Mouse (Mus musculus) activated CD4-positive, CD25-positive, alpha-beta regulatory T cell, adult 4 months (primary cell): ENCODE data around the gene Acacb. TPM values are rescaled to one million over a fixed set of nuclear protein-coding genes. Genes with fewer than 3 reads are reported as not detected.

Source experiments
- ATAC-seq: one replicate; pipeline ENCODE4 v1.8.0; 2017
- polyA plus RNA-seq, 2 experiments: library from polyadenylated mRNA; unstranded; fragments of 100-300 nt; shearing (Covaris generic); gene quantifications; one replicate each; pipeline ENCODE4 v1.2.1; 2017

Gene Acacb
- polyA plus RNA-seq, 2 experiments from 2014 or later: 0.95 to 3.1 TPM

DNA sequence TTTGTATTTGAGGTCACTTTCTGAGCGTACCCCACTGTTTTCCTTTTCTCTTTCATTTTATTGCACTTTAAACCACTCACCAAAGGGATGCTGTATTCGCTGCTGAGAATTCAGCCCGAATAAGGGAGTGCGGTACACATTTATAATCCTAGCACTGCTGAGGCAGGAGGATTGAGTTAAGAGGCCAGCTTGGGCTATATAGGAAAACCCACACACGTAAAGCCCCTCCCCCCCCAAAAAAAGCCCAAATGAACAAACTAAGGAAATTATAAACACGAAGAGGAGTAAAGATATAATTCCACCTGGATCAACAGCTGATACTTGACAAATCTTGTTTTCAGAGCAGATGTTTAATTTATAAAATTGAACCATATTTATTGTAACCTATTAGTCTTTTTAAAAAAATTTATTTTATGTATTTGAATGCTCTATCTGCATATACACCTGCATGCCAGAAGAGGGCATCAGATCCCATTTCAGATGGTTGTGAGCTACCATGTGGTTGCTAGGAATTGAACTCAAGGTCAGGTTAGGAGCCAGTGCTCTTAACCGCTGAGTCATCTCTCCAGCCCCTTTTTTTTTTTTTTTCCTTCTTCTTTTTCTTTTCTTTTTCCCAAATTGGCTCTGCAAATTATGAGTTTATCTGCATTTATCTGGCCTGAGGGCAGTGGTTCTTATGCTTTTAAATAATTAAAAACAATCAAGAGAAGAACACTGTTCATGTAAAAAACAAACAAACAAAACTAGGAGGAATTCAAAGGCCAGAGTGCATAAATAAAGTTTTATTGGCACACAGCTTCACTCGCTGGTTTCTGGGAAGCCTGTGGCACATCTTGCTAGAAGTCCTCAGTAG lies 30.4 kb downstream of the Acacb start:
- ATAC-seq: no peak

DNA sequence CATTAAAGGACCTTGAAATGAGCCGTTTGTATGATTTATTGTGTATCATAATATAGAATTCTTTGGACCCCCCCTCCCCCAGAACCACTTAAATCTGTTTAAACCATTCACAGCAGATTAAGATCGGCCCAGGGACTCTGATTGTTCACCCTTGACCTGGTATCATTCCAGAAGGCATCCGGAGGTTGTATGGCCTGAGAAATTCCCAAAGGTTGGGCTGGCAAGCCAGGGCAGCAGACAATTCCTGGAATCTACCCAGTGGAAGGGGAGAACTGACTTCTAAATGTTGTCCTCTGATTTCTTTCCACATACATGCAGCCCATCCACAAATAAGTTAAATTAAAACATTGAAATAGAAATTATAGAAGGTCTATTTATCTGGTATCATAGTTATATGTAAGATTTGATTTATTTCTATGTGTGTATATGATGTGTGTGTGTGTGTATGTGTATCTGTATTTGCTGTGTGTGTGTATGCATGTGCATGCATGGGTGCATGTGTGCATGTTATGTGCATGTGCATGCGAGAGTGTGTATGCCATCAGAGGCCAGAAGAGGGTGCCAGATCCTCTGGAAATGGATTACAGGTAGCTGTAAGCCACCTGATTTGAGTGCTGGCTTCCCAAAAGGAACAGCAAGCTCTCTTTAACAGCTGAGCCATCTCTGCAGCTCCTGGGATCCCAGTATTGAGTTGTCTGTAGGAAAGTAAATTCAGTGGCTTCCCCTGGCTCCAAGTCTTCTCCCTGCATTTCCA lies 31.8 kb downstream of the Acacb start:
- no peak for ATAC-seq

DNA sequence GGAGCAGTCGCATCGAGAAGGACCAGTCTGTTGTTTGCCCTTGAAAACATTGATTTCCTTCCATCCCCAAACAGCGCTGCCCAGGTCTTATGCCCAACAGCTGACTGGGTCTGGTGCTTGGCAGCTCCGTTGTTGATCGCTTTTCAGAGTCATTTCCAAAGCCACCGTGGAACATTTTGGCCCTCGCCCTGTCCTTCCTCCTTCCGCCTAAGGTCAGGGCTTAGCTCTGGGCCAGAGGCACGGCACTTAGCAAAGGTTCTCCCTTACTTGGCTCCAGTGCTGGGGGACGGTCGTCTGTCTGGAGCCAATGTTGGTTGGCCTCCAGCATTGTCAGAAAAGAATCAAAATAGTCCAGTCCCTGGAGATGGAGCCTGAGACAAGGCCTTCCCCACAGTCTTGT lies 33.2 kb downstream of the Acacb start:
- ATAC-seq: no peak

DNA sequence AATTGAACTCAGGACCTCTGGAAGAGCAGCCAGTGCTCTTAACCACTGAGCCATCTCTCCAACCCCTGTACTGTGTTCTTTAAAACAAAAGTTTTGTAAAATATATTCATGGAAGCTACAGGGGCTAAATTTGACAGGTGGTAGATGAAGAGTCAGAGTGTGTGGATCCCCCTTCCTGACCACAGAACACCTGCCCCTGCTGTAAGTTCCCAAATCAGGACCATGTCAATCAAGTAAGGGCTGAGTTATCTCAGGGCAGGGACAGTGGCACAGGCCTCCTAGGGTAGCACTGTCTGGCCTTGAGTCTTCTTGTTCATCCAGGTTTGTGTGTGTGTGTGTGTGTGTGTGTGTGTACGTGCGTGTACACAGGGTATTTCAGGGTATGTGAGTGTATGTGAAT lies 37.2 kb downstream of the Acacb start:
- no peak for ATAC-seq

DNA sequence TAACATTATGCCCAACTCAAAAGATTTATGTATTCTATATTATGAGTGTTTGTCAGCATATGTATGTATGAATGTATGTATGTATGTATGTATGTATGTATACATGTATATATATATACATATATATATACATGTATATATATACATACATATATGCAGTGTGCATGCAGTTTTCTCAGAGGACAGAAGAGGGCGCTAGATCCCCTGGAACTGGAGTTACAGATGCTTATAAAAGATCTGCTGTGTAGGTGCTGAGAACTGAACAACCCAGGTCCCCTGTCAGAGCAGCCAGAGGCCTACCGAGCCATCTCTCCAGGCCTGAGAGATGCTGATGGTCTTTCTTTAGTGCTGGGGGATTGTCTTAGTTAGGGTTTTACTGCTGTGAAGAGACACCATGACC lies 40.8 kb downstream of the Acacb start:
- no peak for ATAC-seq

DNA sequence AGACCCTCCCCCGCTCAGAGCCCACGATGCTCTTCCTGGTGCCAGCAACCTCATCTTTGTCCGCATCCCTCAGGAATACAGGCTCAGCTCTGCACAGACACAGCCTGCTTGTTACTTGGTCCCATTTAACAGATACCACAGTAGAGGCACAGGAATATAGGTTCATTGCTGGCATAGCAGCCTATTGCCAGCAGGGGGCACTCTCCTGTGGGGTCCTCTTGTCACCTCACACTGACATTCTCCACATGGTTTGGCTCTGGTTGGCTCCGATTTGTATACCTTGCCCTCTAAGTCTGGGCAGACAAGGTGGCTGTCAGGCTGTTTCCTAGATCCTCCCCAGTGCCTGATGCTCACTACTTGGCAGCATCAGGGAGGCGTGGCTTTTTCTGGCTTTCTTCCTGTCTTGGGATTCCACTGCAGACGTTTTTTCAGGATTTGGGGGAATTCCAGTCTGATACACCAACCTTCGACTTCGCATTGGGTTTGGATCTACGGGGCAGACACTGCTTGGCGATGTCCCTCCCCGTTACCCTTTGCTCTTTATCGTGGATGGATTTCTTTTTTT lies 42.6 kb downstream of the Acacb start:
- ATAC-seq: no peak

DNA sequence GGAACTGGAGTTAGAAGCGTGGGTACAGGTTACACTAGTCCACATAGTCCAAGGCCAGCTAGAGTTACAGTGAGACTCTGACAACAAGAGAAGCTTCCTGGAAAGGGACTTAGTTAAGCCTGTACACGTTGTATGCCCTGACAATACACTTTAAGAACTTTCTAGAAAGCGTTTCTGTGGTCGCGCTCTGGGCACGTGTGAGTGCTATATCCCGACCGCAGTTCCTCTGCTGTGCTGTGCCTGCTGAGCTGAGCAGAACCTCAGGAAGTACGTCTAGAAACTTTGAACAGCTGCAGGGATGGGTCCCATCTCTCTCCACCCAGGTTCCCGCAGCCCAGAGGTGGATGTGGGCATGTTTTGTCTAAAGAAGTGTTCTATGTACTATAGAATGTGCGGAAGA lies 47.8 kb downstream of the Acacb start:
- ATAC-seq: no peak

DNA sequence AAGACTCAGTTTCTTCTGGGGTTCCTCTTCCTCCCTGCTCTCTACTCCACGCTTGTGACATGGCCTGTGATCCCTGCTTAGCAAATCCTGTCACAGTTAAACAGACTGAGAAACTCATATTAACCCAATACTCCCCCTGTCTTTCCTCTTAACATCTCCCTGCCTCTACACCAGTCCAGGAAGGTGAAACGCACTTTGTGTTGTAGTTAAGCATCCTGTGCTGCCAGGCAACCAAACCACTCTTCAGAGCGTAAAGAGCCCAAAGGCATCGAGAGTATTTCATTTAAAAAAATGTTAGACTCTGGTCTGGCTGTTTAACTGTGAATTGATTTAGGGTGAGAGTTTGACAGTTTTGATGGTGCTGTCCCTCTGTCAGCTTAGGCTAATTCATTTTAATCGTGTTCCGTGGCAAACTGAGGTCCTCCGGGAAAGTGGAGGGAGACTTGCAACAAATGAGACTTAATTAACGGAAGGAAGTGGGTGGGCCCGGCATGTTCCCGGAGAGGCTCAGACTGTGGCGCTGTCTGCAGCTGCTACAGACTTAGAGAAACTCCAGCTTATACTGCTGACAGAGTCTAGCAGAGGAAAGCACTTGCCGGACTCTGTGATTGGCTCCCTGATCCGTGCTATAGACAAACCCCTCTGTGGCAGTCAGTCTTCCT lies 52.9 kb downstream of the Acacb start:
- peak; percentile 77 for ATAC-seq

DNA sequence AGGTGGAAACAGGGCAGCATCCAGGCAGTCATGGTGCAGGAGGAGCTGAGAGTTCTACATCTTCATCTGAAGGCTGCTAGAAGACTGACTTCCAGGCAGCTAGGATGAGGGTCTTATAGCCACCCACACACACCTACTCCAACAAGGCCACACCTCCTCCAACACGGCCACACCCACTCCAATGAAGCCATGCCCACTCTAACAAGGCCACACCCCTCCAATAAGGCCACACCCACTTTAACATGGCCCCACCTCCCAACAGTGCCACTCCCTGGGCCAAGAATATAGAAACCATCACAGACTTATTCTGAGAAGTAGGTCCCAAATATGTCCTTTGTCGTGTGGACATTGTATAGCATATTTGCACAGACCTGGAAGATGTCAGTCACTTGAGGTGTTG lies 59.8 kb downstream of the Acacb start:
- ATAC-seq: no peak

DNA sequence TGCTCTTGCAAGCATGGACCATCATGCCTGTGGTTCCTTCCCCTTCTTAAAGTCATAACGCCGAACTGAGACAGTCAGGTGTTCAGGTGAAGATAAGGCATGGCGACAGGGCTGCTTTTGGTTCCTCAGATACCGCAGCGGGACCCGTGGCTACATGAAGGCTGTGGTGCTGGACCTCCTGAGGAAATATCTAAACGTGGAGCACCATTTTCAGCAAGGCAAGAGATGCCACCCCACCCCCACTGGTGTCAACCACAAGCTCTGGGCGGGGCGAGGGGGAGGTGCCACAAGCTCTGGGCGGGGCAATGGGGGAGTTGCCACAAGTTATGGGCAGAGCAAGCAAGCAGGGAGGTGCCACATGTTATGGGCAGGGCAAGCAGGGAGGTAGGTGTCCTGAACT lies 66.8 kb downstream of the Acacb start:
- ATAC-seq: peak; percentile 32

DNA sequence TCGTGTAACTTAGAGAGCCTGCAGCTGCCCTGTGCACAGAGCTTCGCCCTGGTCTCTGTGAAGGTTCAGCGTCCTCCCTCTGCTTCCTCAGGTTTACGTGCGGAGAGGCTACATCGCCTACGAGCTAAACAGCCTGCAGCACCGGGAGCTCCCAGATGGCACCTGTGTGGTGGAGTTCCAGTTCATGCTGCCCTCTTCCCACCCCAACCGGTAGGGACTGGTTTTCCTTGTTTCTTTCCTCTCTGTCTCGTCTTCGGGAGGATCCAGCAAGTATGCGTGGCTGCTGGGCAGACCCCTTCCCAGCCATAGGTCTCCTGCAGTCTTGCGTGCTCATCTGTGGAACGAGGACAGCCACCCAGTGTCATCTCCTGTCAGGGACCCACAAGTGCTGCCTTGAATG lies 72.4 kb downstream of the Acacb start:
- ATAC-seq: no peak

DNA sequence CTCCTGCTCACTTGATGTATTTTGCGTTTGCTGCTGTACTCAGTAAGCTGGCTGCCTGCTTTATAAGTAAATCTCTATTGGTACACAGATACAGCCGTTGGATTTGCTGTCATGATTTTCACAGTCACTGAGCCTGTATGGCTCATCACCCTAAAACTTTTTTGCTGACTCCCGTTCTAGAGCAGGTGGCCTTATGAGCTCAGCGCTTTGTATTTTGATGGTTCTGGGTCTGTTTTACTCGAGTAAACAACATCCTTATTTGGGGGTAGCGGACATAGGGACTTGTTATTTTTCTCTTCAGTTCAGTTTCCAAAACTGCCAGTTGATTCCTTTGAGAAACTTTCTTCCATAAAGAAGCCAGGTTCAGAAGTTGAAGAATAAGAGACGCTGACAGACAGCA lies 79.7 kb downstream of the Acacb start:
- ATAC-seq: no peak

DNA sequence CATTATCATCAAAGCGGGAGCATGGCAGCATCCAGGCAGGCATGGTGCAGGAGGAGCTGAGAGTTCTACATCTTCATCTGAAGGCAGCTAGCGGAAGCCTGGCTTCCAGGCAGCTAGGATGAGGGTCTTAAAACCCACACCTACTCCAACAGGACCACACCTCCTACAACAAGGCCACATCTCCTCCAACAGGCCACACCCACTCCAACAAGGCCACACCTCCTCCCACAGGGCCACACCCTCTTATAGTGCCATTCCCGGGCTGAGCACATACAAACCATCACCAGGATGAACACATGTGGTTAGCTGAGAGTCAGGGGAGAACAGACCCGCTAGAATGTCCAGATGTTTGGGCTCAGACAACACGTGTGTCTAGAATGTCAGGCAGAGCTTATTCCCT lies 82.6 kb downstream of the Acacb start:
- ATAC-seq: no peak

DNA sequence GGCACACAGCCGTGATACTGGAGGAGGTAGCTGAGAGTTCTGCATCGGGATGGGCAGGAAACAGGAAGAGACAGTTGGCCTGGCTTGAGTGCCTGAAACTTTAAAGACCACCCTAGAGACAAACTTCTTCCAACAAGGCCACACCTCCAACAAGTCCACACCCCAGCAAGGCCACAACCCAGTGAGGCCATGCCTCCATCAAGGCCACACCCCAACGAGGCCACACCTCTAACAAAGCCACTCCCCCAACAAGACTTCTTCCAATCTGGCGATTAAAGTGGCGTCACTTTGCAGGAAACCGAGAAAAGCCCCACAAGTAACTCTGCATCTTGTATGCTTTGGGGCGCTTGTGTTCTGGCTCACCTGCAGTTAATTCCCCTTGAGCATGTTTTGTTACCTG lies 92.6 kb downstream of the Acacb start:
- ATAC-seq: no peak

DNA sequence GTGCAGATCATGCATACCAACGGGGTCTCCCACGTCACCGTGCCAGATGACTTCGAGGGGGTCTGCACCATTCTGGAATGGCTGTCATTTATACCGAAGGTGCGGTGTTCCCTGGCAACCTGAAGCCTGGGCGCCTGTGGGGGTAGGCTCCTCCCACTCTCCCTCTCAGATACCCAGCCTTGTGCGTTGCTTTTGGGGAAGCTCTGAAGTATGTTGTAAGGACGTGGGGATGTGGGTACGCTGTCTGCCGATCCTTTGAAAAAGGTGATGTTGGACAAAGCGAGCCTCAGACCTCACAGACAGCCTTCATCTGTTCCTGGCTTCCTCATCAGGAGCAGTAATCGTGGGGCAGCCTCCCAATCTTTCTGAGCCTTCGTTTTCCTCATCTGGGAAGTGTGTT lies 93.4 kb downstream of the Acacb start:
- no peak for ATAC-seq

DNA sequence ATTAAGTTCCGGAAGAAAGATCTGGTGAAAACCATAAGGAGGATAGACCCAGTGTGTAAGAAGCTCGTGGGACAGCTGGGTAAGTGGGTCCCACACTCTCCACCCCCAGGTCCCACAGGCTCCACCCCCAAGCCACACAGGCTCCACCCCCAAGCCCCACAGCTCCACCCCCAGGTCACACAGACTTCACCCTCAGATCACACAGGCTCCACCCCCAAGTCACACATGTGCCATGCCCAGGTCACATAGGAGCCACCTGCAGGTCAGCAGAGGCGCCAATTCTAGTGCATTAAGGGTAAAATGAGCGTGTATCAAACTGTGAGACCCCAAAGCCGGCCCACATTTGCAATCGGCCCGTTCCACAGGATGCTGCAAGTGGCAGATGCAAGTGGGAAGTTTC lies 100.1 kb downstream of the Acacb start:
- no peak for ATAC-seq

DNA sequence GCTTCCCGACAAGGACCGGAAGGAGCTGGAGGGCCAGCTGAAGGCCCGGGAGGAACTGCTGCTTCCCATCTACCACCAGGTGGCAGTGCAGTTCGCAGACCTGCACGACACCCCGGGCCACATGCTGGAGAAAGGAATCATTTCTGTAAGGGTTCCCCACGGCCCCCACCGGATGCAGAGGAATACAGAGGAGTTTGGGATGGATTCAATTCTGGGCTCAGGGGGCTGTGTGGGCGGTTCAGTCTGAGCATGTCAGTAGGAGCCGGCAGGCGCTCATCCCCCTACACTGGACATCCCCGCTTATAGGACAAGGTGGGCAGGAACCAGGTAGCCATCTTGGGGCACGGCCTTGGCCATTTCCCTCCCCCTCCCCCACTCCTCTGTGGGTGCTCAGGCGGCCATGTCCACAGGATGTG lies 101.8 kb downstream of the Acacb start:
- peak; percentile 36 for ATAC-seq

DNA sequence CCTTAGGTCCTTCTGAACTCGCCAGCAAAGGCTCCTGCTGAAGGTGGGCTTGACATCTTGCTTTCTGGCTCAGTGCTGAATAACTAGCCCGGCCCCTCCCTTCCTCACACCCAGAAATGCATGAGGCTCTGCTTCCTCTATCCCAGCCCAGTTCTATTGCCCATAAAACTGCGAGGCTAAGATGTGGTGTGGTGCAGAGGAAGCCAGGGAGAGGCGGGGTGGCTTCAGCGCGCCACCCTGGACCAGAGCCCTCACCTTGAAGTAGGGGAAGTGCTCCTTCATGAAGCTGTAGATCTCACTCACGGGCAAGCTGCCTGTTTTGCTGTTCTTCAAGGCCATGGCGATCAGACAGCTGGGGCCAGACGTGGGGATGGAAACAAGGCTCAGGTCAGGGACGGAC lies 113.2 kb downstream of the Acacb start:
- ATAC-seq: no peak

DNA sequence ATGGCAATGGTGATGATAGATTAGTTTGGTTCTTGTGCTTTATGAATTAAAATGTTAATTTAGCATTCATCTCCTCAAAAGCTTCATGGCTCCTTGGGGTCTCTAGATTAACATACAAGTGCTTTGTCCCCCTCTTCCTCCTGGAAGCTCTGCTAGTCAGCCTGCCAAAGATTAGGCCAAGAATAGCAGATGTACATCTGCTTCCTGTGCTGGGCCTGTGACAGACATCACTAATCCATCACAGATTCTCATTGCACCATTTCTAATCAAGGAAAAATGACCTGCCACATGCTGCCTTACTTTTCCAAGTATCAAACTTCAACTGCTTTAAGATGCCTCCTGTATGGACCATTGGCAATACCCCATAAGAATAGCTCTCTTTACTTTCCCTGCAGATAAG lies 115.2 kb downstream of the Acacb start:
- ATAC-seq: no peak

DNA sequence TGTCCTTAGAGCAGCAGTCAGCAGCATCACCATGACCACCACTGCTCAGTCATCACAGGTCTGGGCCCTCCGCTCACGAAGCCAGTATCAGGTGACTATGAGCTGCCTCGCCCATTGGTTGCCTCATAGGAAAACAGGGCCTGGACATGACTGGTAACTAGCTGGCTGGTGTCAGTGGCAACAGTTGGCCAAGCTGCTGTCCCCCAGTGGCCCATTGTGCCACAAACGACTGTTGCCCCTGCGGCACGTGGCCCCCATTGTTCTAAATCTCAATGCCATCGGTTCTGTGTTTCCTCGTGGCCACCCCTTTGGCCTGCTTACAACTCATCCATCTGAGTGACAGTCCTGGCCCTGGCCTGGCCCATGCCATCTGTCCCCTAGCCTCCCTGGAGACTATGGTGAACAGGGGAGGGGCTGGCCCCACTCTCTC lies 117.7 kb downstream of the Acacb start:
- no peak for ATAC-seq

DNA sequence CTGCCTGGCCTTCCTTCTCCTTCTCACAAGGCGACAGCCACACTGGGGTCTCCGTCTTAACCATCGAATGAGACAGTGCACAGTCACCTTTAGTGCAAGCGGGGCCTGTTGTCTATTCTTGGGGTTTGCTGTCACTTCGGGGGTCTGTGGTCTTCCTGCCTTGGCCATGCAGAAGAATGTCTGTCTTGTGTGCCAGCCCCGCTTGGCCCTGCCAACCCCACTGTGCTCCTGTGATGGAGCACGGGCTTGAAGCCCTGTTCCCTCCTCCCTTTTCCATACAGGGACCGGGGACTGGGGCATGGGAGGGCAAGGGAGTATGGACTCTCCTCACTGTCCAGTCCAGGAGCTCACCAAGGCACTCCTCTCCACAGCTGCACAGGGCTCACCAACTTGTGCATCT lies 118.5 kb downstream of the Acacb start:
- ATAC-seq: no peak

DNA sequence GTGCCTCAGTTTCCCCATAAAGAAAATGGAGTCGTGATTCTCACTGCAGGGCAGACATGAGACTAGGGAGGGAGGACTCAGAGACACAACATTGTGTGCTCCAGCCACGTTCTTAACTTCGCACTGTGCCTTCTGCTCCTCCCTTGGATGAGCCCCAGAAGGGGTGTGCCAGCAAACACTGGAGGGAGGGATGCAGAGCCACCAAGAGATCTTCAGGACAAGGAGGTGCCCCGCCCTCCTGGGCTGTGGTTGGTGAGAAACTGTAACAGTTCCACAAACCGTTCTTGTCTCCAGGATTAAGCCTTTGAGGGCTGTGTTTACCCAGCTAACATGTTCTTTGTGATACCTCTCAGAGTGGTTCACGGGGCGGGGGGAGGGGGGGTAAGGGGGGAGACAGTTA lies 122.3 kb downstream of the Acacb start:
- ATAC-seq: no peak

DNA sequence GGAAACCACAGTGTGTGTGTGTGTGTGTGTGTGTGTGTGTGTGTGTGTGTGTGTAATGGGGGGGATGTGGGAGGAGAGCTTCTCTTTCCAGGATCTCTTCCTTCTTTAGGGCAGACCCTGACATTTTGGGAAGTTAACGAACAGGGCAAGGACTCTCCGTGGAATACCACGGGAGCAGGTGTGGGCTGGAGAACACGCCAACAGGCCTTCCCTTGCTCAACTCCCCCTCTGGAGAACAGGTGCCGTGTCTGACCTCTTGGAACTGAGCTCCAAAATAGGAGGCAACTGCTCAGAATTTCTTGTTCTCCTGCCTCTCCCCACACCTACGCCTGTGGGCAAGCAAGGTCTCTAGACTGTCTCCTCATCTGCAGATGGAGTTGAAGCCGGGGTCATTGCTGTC lies 123.2 kb downstream of the Acacb start:
- ATAC-seq: no peak
